Mouse (Mus musculus) spleen, adult 2 months (tissue): Measurements from ENCODE around the gene Ccdc88c. TPM values are rescaled to one million over a fixed set of nuclear protein-coding genes. Genes with fewer than 3 reads are reported as not detected.

Experiments used
- DNase-seq, 2 experiments: peaks; one replicate each; pipeline versions ENCODE4 v3.0.0 to v3.0.0-alpha.2; 2012 to 2021; ENCODE audit warnings: low spot score in 2 of 2, low read depth in 1 of 2
- H3K27ac ChIP-seq: fragments of 200-500 bp; 2 replicates; pipeline ENCODE4 v1.5.1; 2012; ENCODE audit warnings: low read length, inconsistent platforms; ENCODE audit not compliant: insufficient read depth
- H3K27me3 ChIP-seq: fragments of 200-500 bp; 2 replicates; pipeline ENCODE4 v1.6.1; 2012; ENCODE audit warnings: mild to moderate bottlenecking, moderate library complexity, low read length, inconsistent platforms; ENCODE audit not compliant: control insufficient read depth, insufficient read depth
- H3K36me3 ChIP-seq: fragments of 200-500 bp; 2 replicates; pipeline ENCODE4 v1.6.1; 2012; ENCODE audit warnings: mild to moderate bottlenecking, low read length, inconsistent platforms; ENCODE audit not compliant: control insufficient read depth, insufficient read depth
- H3K4me1 ChIP-seq: fragments of 200-500 bp; 2 replicates; pipeline ENCODE4 v1.6.1; 2011; ENCODE audit warnings: inconsistent platforms; ENCODE audit not compliant: control insufficient read depth, insufficient read depth, insufficient read length
- H3K4me3 ChIP-seq: fragments of 200-500 bp; 2 replicates; pipeline ENCODE4 v1.5.1; 2011; ENCODE audit warnings: mild to moderate bottlenecking, inconsistent platforms; ENCODE audit not compliant: insufficient read depth, insufficient read length; ENCODE audit errors: extremely low read depth
- CTCF ChIP-seq: fragments of 200-500 bp; IDR thresholded peaks from 2 replicates; pipeline ENCODE4 v1.5.1; 2011; ENCODE audit warnings: mild to moderate bottlenecking, inconsistent platforms; ENCODE audit not compliant: insufficient read depth, insufficient read length, insufficient replicate concordance; ENCODE audit errors: extremely low read depth
- POLR2A ChIP-seq: fragments of 200-500 bp; IDR thresholded peaks from 2 replicates; pipeline ENCODE4 v1.6.1; 2011; ENCODE audit warnings: low read depth, low read length, inconsistent platforms
- WGBS: fragments of 180-500 bp; shearing (Covaris S2); methylation state at CpG from one replicate; pipeline ENCODE4 v1.1.7; 2018; 5-methylcytosine and 5-hydroxymethylcytosine counted together
- polyA plus RNA-seq: library from polyadenylated mRNA; depleted of rRNA; stranded (reverse); fragments of >200 nt; gene quantifications from 2 replicates; pipeline ENCODE4 v1.2.3, GENCODE M21; 2012

Ccdc88c gene
- polyA plus RNA-seq, 1 experiment = 48.3 TPM

DNA sequence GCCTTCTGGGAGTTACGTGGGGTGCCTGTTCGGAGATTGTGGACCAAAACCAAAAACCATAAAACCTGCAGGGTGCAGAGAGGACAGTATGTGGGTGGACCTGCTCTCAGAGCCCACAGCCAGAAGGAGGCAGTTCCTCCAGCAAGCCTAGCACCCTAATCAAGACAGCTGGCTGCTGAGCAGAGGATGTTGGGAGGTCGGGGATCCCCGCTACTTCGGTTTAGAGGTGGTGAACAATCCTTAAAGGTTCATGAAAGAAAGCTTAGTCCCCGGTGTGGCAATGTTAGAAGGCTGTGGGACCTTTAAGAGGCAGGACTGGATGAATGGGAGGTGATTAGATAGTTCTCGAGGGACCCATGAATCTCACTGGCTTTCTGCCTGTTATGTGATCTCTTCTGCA is 36.4 kb downstream of the Ccdc88c start:
- no peaks in the 10 kb centered on the region for H3K36me3 ChIP-seq
- H3K4me1 ChIP-seq = peaks cover 54% of the 10 kb centered on the region
- TF ChIP-seq CTCF (no peak), POLR2A (no peak)
- no peak overlapping the region for H3K27ac ChIP-seq
- no peak overlapping the region for H3K4me3 ChIP-seq
- DNase-seq = no peak
- WGBS = 70% methylated on average over 7 of the region's 7 CpGs
- H3K27me3 ChIP-seq = no peaks in the 10 kb centered on the region

DNA sequence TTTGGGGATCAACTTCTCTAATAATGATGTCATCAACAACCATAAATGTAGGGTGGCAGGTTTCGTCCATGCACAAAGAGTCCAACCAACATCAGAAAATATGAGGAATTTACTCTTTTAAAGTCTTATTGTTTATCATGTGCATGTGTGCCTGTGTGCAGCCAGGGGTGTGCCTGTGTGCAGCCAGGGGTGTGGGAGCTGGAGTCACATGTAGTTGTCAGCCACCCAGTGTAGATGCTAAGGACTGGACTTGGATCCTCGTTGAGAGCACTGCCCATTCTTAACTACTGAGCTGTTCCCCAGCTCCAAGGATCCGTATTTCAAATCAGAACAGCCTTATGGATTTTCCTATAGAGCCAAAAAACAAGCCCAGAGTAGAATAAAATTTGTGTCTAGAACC is 37.7 kb downstream of the Ccdc88c start:
- H3K36me3 ChIP-seq = no peaks in the 10 kb centered on the region
- H3K4me3 ChIP-seq = no peak overlapping the region
- H3K27me3 ChIP-seq = no peaks in the 10 kb centered on the region
- no peak overlapping the region for H3K27ac ChIP-seq
- peaks cover 42% of the 10 kb centered on the region for H3K4me1 ChIP-seq
- TF ChIP-seq POLR2A (no peak), CTCF (no peak)
- DNase-seq = no peak
- WGBS = 80% methylated on average over 3 of the region's 3 CpGs

DNA sequence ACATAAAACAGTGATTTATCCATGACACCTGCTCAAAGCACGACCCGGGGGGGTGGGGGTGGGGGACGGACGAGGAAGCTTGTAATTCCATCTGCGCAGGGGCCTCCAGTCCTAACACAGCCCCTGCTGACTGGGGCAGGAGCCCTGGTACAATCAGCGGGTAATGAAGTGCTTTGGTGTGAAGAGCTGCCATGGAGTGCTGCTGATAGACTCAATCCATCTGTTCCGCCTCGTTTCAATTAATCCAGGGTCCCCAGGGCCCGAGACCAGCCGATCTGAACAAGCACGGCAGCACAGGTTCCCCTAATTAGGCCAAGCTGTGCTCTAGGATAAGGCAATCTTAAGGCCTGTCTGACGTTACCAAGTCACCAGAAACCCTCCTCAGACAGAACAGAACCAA is 38.6 kb downstream of the Ccdc88c start:
- H3K27ac ChIP-seq = no peak overlapping the region
- no peak for DNase-seq
- H3K4me3 ChIP-seq = no peak overlapping the region
- no peak for TF ChIP-seq CTCF
- no peak for TF ChIP-seq POLR2A
- peaks cover 34% of the 10 kb centered on the region for H3K4me1 ChIP-seq
- WGBS = 93% methylated on average over 12 of the region's 12 CpGs
- H3K36me3 ChIP-seq = no peaks in the 10 kb centered on the region
- no peaks in the 10 kb centered on the region for H3K27me3 ChIP-seq

DNA sequence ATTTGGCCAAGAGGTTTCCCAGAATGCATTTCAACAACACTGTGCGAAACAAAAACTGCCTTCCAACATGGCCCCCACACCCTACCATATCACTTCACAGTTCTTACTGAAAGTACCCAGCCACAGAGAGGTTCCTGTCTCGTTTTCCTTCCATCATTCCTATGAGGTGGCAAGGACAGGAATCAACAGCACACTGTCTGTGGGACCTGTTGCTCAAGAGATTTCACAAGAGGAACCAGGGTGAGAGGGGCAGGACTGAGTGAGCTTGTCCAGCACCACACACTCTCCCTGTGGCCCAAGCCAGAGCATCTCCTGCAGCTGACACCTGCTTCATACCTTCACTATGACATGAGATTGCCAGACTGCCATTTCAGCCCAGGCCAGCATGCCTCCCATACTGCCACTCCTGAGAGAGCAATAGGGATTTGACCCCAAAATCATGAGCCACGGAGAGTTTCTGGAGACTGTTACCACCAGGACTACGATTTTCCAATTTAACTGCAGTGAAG is 39.0 kb downstream of the Ccdc88c start:
- no peak overlapping the region for H3K27ac ChIP-seq
- TF ChIP-seq CTCF (no peak), POLR2A (no peak)
- no peaks in the 10 kb centered on the region for H3K36me3 ChIP-seq
- 84% methylated on average over 4 of the region's 4 CpGs for WGBS
- H3K27me3 ChIP-seq = no peaks in the 10 kb centered on the region
- H3K4me3 ChIP-seq = no peak overlapping the region
- H3K4me1 ChIP-seq = peaks cover 33% of the 10 kb centered on the region
- no peak for DNase-seq

DNA sequence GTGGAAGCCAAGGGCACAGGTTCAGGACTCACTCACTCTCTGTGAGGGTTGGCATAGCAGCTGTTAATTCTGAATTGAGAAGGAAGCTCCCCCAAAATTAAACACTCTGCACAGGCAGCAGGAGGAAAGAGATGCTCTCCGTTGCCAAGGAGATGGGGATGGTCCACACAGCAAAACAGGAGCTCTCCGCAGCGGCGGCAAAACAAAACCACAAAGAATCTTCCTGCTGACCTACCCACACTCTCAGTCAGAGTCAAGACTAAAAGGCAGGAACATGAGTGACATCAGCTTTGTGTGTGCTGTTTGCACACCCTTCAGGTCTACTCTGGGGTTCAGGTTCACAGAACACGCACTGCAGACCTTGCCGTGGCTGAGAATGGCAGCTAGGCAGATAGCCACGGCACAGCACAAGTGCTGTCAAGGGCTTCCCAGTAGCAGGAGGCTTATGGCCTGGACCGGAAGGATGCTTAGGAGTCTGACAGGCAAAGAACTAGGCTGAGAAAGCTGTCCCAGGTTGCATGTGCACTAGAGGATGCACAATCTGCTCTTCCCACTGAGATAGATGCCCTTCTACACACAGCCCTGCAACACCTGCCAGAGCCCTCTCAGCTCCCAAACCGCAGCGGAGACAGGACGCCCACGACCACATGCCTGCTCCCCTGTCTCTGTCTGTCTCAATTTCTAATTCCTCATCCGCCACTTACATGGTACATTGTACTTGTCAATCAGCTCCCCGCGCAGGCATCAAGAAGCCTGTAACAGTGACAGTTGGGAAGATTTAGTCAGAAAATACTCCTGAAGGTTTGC is 40.3 kb downstream of the Ccdc88c start:
- 40% methylated on average over 15 of the region's 15 CpGs for WGBS
- H3K4me1 ChIP-seq = peaks cover 22% of the 10 kb centered on the region; the same call in 1 of the 2 replicates
- no peak for DNase-seq

DNA sequence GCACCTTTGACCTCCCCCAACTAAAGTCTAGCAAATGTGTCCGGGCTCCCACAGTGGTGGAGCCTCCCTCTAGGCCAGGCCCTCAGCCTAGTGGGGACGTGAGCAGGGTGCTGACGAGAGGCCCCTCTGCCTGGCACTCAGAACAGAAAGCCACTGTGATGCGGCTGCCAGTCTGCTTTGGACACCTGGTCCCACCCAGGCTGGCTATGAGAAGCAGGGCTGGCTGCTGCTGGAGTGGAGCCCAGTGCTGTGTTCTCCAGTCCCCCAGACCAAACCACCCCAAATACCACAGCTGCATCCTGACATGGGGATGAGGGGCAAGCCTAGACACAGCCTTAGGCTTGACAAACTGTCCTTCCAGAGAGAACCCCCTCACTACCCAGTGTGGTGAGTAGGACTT is 42.4 kb downstream of the Ccdc88c start:
- no peak for DNase-seq
- no peaks in the 10 kb centered on the region for H3K27me3 ChIP-seq
- H3K4me3 ChIP-seq = no peak overlapping the region
- H3K27ac ChIP-seq = no peak overlapping the region
- peaks cover 10% of the 10 kb centered on the region; the same call in 1 of the 2 replicates for H3K36me3 ChIP-seq
- TF ChIP-seq CTCF (no peak), POLR2A (no peak)
- peaks cover 10% of the 10 kb centered on the region; the same call in 1 of the 2 replicates for H3K4me1 ChIP-seq
- WGBS = 56% methylated on average over 4 of the region's 4 CpGs

More for the DNA sequence above, 40.3 kb downstream of the Ccdc88c start:
- TF ChIP-seq POLR2A (no peak), CTCF (no peak)
- Histone ChIP-seq H3K27ac (peak overlapping the region; percentile 24; the same call in 1 of the 2 replicates), H3K27me3 (no peaks in the 10 kb centered on the region), H3K36me3 (no peaks in the 10 kb centered on the region; the same call in 1 of the 2 replicates), H3K4me3 (no peak overlapping the region)

DNA sequence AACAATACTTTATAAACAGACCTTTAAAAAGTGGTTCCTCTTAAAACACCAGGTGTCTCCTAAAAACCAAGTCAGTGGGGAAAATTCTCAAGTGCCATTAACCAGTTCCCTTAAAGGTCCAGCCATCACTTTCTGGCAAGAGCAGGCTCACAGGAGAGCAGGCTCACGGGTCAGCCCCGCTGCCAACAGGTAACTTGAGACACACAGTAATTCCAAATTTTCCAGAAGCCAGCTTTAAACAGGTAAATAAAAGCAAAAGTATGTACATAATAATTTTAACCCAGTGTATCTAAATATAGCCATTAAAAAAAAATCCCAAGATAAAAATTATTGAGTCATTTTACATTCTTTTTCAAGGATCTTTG is 43.1 kb downstream of the Ccdc88c start:
- 85% methylated on average over 2 of the region's 2 CpGs for WGBS
- no peak overlapping the region for H3K4me3 ChIP-seq
- H3K4me1 ChIP-seq = peaks cover 9% of the 10 kb centered on the region; the same call in 1 of the 2 replicates
- H3K27ac ChIP-seq = no peak overlapping the region
- TF ChIP-seq CTCF = no peak
- no peak for TF ChIP-seq POLR2A
- DNase-seq = no peak
- no peaks in the 10 kb centered on the region for H3K27me3 ChIP-seq
- H3K36me3 ChIP-seq = peaks cover 11% of the 10 kb centered on the region; the same call in 1 of the 2 replicates
